Mouse (Mus musculus): Measurements from ENCODE around the gene Btg4.

GRCm38 (mm10) chr9:51032291-51032690 is 28.4 kb upstream of the Btg4 start:
- no peak for TF ChIP-seq CTCF (IDR thresholded peaks at IDR 0.05; ENCODE audit: low read depth, low read length)
- no peak for TF ChIP-seq POLR2A (IDR thresholded peaks at IDR 0.05; ENCODE audit: extremely low read depth, insufficient read depth, low read length)

Measured in liver, adult 2 months (tissue).